Mouse (Mus musculus): ENCODE measurements around the gene Ccdc96. TPM values are rescaled to one million over a fixed set of nuclear protein-coding genes. Genes with fewer than 3 reads are reported as not detected.
A peak's percentile ranks its signal among the peaks of the same experiment; 100 is the strongest.

The Ccdc96 gene
- total RNA-seq, 2 experiments from 2014 or later, result 0.16 TPM; not detected in 1

DNA sequence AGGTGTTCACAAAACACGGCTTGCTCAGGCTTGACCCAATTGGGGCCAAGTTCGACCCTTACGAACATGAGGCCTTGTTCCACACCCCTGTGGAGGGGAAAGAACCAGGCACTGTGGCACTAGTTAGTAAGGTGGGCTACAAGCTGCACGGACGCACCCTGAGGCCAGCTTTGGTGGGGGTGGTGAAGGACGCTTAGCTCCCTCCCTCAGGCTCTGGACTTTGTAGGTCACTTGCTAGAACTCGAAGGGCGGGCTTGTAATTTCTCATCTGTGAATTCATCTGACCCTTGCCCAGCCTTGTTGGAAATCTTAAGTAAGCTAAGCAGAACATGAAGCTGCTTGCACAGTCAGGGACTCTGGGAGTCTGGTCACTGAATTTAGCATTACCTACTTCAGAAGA is 13.2 kb upstream of the Ccdc96 start:
- no peak for DNase-seq
- intact Hi-C loops (cut with DNase I; ENCODE audit: low total_unique reads), result no loop called here

DNA sequence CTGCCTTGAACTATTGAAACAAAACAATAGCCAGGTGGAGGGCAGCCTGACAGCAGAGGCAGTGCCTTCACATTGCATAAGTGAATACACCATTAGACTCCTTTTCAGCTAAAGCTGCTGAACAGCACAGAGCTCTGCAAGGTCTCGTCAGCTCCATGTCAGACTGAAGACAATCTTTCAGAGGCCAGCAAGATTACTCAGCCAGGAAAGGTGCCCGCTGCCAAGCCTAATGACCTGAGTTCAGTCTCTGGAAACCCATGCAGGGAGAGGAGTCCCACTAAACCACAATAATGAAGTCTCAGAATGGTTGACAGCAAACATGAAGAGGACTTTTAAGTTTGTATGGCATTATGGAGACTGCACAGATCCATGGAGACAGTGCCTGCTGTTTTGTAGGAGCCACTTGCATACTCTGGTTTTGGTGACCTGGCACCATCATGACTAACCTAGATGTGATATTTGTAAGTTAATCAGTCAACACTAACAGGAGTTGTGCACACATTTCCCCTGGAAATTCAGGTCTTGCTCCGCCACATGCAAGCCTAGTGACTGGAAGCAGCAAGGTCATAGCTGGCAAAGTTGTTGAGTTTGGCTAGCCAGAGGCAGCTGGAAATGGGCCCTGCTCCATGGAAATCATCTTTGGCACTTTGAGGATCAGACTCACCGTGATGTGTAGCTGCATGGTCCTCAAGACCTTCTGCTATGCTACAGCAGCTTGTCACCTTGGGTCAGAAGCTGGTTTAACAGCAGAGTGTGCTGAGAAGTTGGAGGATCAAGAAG is 11.3 kb upstream of the Ccdc96 start:
- intact Hi-C loops (cut with DNase I; ENCODE audit: low total_unique reads), result no loop called here
- DNase-seq, result no peak

DNA sequence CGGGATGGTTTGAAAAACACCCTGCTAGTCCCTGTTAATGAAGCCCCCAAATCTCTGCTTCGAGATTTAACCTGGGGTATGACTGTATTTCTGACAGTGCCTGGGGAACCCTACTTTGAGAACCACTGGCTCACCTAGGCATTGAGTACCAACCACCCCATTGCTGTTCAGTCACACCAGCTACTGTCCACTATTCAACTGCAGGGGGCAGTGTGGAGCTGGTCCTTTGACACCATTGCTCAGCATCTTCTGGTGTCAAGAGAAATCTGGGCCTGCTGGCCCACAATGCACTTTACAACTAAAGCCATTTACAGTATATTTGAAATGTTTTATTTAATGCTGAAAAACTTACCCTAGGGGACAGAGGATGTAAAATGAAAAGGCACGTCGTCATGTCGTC is 10.1 kb upstream of the Ccdc96 start:
- DNase-seq, result peak; percentile 55
- intact Hi-C loops (cut with DNase I; ENCODE audit: low total_unique reads), result no loop called here

DNA sequence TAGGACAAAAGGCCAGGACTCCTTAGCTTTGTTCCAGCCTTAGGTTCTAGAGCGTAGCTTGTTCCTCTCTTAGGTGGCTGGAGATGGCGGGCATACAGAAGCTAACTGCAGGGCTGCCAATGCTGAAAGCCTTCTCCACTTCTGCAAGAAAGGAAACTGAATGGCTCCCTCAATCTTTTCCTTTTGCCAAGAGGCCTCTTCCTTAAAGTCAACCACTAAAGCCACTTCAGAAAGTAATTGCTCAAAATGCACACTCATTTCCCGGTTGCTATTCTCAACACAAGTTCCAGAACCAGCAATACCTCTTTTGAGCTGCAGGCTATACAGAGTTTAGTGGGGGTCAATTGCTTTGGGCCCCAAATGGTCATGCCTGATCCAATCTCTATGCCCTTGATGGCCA is 6.9 kb upstream of the Ccdc96 start:
- intact Hi-C loops (cut with DNase I; ENCODE audit: low total_unique reads), result no loop called here
- no peak for DNase-seq

- peak; percentile 38 for DNase-seq
- intact Hi-C loops (cut with DNase I; ENCODE audit: low total_unique reads), result no loop called here
These were observed 5.6 kb upstream of the Ccdc96 start for GRCm38 (mm10) chr5:36478540-36479420.

DNA sequence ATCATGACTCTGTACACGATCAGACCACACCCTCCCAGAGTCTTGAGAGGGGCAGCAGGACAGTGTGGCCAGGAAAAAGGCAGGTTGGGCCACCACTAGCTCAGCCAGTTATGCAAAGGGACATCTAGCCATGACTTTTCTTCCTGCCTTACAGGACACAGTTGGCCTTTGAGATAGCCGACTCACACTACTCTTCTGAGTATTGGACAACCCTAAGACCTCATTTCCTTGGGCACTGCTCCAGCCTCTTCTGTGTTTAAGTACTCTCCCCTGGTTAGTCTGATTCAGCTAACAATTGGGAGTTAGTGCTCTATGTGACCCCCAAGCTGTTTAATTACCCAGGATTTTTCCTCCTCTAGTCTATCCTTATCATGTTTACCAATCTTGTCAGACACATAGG is 4.7 kb upstream of the Ccdc96 start:
- intact Hi-C loops (cut with DNase I; ENCODE audit: low total_unique reads), result loop anchor here (10.0 kb wide), 1 partner anchor 105 kb away; no protein-coding TSS in a partner anchor
- no peak for DNase-seq

GRCm38 (mm10) chr5:36480398-36480797 is 4.0 kb upstream of the Ccdc96 start:
- intact Hi-C loops (cut with DNase I; ENCODE audit: low total_unique reads), result loop anchor here (10.0 kb wide), 1 partner anchor 104 kb away; no protein-coding TSS in a partner anchor
- DNase-seq, result no peak

GRCm38 (mm10) chr5:36481114-36481513 is 3.3 kb upstream of the Ccdc96 start:
- no peak for DNase-seq
- intact Hi-C loops (cut with DNase I; ENCODE audit: low total_unique reads), result loop anchor here (10.0 kb wide), 1 partner anchor 104 kb away; no protein-coding TSS in a partner anchor

DNA sequence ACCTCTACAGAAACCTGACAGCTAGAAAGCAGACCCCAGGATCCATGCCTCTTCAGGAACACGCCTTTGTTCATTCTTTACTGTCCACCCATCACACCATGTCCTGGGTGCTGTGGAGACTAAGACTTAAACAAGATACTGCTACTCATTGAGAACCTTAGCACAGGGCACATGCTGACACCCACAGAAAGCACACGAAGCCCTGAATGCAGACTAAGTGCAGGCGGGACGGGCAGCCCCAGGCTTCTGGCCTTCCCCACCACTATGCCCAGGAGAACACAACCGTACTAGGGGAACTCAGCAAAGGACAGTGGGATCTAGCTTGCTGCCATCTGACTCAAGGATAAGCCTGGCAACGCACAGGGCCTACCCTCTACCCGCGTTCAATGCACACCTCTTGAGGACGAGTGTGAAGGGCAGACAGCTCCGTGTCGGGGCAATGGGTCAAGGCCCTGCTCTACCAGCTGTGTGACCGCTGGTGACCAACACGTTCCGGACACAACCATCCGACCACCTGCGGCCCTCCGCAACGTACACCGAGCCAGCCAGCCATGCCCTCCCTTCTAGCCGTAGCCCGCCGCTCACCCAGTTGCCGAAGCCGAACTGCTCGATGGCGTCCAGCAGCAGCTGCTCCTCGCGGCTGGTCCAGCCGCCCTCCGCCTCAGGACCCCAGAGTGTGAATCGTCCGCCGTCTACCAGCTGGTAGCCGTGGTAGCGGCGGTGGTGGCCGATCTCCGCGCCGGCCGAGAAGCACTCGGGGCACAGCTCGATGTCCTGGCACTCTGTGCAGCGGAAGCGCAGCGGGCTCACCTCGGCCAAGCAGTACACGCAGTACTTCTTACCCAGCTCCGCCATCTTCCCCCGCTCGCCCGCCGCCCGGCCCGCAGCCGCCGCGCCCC is 936 bp upstream of the Ccdc96 start:
- intact Hi-C loops (cut with DNase I; ENCODE audit: low total_unique reads), result loop anchor here (10.0 kb wide), 1 partner anchor 101 kb away; no protein-coding TSS in a partner anchor
- DNase-seq, result peak; percentile 51

DNA sequence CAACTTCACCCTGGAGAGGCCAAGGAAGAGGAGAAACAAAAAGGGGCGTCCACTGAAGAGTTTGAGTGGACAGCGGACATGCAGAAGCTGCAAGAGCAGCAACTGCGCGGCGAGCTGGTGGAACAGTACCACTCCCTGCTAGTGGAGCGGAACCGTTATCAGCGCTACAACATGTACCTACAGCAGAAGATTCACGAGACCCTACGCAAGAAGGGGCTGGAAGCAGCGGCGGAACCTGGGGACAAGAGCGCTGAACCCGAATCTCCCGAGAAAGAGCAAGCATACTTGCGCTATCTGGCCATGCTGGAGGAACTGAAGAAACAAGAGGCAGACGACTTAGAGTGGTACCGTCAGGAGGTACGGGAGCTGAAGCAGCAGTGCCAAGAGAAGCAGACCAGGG is 918 bp downstream of the Ccdc96 start:
- intact Hi-C loops (cut with DNase I; ENCODE audit: low total_unique reads), result loop anchor here (10.0 kb wide), 1 partner anchor 99 kb away; no protein-coding TSS in a partner anchor
- DNase-seq, result no peak

- intact Hi-C loops (cut with DNase I; ENCODE audit: low total_unique reads), result loop anchor here (10.0 kb wide), 1 partner anchor 96 kb away; no protein-coding TSS in a partner anchor
- no peak for DNase-seq
These were observed 4.8 kb downstream of the Ccdc96 start for GRCm38 (mm10) chr5:36489225-36489624.

DNA sequence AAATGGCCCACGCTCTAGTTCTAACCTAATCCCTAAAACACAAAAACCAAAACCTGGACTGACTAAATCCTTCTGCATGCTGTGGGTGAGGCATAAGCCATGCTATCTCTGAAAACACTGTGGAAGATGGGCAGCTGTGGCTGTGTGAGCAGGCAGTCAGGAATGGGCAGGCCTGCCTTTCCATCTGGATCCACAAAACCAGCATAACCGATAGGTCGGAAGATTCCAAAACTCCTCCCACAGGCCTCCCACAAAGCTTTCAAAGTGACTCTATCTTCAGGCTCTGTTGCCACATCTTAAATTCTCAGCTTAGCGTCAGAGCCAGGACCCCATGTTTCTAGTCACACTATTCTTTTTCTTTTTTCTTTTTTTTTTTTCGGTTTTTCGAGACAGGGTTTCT is 9.5 kb downstream of the Ccdc96 start:
- intact Hi-C loops (cut with DNase I; ENCODE audit: low total_unique reads), result no loop called here
- no peak for DNase-seq

- no peak for DNase-seq
- intact Hi-C loops (cut with DNase I; ENCODE audit: low total_unique reads), result no loop called here
These were observed 10.3 kb downstream of the Ccdc96 start for GRCm38 (mm10) chr5:36494709-36495108.

GRCm38 (mm10) chr5:36505235-36505634 is 20.8 kb downstream of the Ccdc96 start:
- DNase-seq, result no peak
- intact Hi-C loops (cut with DNase I; ENCODE audit: low total_unique reads), result no loop called here

GRCm38 (mm10) chr5:36505643-36506042 is 21.3 kb downstream of the Ccdc96 start:
- intact Hi-C loops (cut with DNase I; ENCODE audit: low total_unique reads), result no loop called here
- no peak for DNase-seq

- intact Hi-C loops (cut with DNase I; ENCODE audit: low total_unique reads), result no loop called here
- no peak for DNase-seq
These were observed 24.0 kb downstream of the Ccdc96 start for GRCm38 (mm10) chr5:36508351-36508750.

DNA sequence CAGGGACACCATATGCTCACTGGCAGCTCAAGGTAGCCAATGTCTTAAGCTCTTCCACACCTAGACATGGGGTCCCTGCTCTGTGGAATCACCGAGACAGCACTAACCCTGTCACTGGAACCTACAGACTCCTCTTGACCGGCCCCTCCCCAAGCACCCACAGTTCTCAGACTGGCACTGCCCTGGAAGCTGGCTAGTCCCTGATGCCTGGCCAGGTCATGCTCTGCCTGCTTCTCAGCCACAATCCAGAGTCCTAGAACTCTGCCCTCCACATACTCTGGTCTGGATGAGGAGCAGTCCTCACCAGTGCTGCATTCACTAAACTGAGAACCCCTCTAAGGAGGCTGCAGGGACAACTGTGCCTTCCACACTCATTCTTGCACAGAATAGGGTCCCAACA is 26.6 kb downstream of the Ccdc96 start:
- no peak for DNase-seq
- intact Hi-C loops (cut with DNase I; ENCODE audit: low total_unique reads), result no loop called here

DNA sequence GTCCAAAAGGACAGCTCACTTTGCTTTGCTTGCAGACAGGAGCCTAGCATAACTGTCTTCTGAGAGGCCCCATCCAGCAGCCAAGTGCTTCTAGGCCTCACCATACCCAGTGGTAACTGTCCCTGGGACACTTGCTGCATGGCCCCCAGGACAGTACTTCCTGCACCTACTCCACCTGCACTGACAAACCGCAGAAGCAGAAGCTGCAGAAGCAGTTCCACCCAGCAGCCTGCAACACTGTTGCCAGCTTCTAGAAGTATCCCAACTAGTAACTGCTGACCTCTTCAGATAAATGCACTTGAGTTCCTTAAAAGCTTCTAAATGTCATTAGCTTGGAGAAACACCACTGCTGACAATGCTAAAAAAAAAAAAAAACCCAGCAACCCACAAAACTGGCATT is 30.7 kb downstream of the Ccdc96 start:
- intact Hi-C loops (cut with DNase I; ENCODE audit: low total_unique reads), result no loop called here
- DNase-seq, result no peak

DNA sequence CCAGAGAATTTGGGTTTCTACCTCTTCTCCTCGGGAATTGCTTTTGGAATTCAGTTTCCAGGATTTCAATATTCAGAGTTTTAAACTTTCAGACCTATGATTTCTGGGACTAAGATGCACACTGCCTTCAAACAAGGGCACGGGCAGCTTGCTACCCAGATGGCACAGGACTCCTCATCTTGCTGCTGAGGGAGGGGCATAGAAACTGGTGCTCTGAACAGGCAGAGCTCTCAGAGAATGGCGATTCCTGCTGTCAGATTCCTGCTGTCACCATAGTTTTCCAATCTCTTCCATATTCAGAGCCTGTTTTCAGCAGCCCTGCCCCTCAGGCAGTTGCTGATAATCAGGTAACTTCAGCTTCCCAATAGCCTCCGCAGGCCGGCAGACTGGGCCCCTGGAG is 31.2 kb downstream of the Ccdc96 start:
- no peak for DNase-seq
- intact Hi-C loops (cut with DNase I; ENCODE audit: low total_unique reads), result no loop called here
